Mouse (Mus musculus) testis, adult 2 months (tissue): ENCODE results near the gene Myadml2. TPM values are rescaled to one million over a fixed set of nuclear protein-coding genes. Genes with fewer than 3 reads are reported as not detected.

ENCODE experiments used
- H3K27ac ChIP-seq: fragments of 200-500 bp; 2 replicates; pipeline ENCODE4 v1.5.1; 2012; ENCODE audit warnings: low read depth, low read length; ENCODE audit not compliant: control insufficient read depth, insufficient read depth
- H3K27me3 ChIP-seq: fragments of 200-500 bp; 2 replicates; pipeline ENCODE4 v1.6.1; 2012; ENCODE audit warnings: mild to moderate bottlenecking, low read length, moderate library complexity; ENCODE audit not compliant: control insufficient read depth, insufficient read depth
- H3K36me3 ChIP-seq: fragments of 200-500 bp; 2 replicates; pipeline ENCODE4 v1.6.1; 2012; ENCODE audit warnings: mild to moderate bottlenecking, low read length; ENCODE audit not compliant: control insufficient read depth, insufficient read depth
- H3K4me1 ChIP-seq: fragments of 200-500 bp; 2 replicates; pipeline ENCODE4 v1.6.1; 2012; ENCODE audit warnings: low read length; ENCODE audit not compliant: control insufficient read depth, insufficient read depth
- H3K4me3 ChIP-seq: fragments of 200-500 bp; 2 replicates; pipeline ENCODE4 v1.5.1; 2012; ENCODE audit warnings: low read depth, mild to moderate bottlenecking, low read length, moderate library complexity, mixed read lengths; ENCODE audit not compliant: control insufficient read depth
- CTCF ChIP-seq: fragments of 200-500 bp; IDR thresholded peaks from 2 replicates; pipeline ENCODE4 v1.5.1; 2012; ENCODE audit warnings: low read depth, mild to moderate bottlenecking, inconsistent platforms, low read length, moderate library complexity; ENCODE audit not compliant: control insufficient read depth, insufficient read depth, insufficient replicate concordance
- POLR2A ChIP-seq: fragments of 200-500 bp; IDR thresholded peaks from 2 replicates; pipeline ENCODE4 v1.6.1; 2012; ENCODE audit warnings: low read depth, mild to moderate bottlenecking, inconsistent platforms, low read length, moderate library complexity; ENCODE audit not compliant: control insufficient read depth
- polyA plus RNA-seq: library from polyadenylated mRNA; depleted of rRNA; stranded (reverse); fragments of >200 nt; gene quantifications from 2 replicates; pipeline ENCODE4 v1.2.3, GENCODE M21; 2012

Gene Myadml2
- polyA plus RNA-seq, 1 experiment: not detected

GRCm38 (mm10) chr11:120689365-120689764, 41.4 kb upstream of the Myadml2 start:
- no peak overlapping the region for H3K4me3 ChIP-seq
- H3K4me1 ChIP-seq: no peaks in the 10 kb centered on the region
- H3K27ac ChIP-seq: no peak overlapping the region
- H3K27me3 ChIP-seq: no peaks in the 10 kb centered on the region
- peaks cover 4% of the 10 kb centered on the region; the same call in 1 of the 2 replicates for H3K36me3 ChIP-seq
- no peak for TF ChIP-seq POLR2A
- TF ChIP-seq CTCF: no peak

GRCm38 (mm10) chr11:120686650-120687272, 38.8 kb upstream of the Myadml2 start:
- H3K4me3 ChIP-seq: no peak overlapping the region
- TF ChIP-seq POLR2A: no peak
- peaks cover 4% of the 10 kb centered on the region; the same call in 1 of the 2 replicates for H3K36me3 ChIP-seq
- no peaks in the 10 kb centered on the region for H3K27me3 ChIP-seq
- no peaks in the 10 kb centered on the region for H3K4me1 ChIP-seq
- no peak overlapping the region for H3K27ac ChIP-seq

- TF ChIP-seq CTCF (no peak), POLR2A (no peak)
- Histone ChIP-seq H3K36me3 (peaks cover 4% of the 10 kb centered on the region; the same call in 1 of the 2 replicates), H3K27ac (no peak overlapping the region), H3K4me1 (no peaks in the 10 kb centered on the region), H3K4me3 (no peak overlapping the region), H3K27me3 (no peaks in the 10 kb centered on the region)
These were observed 36.7 kb upstream of the Myadml2 start for GRCm38 (mm10) chr11:120684660-120685059.

GRCm38 (mm10) chr11:120684086-120684485, 36.1 kb upstream of the Myadml2 start:
- Histone ChIP-seq H3K4me3 (no peak overlapping the region), H3K4me1 (no peaks in the 10 kb centered on the region), H3K36me3 (peaks cover 2% of the 10 kb centered on the region; the same call in 1 of the 2 replicates), H3K27ac (no peak overlapping the region), H3K27me3 (no peaks in the 10 kb centered on the region)
- TF ChIP-seq POLR2A: no peak
- no peak for TF ChIP-seq CTCF

GRCm38 (mm10) chr11:120683536-120683935, 35.6 kb upstream of the Myadml2 start:
- Histone ChIP-seq H3K27me3 (no peaks in the 10 kb centered on the region), H3K36me3 (peaks cover 1% of the 10 kb centered on the region; the same call in 1 of the 2 replicates), H3K27ac (no peak overlapping the region), H3K4me1 (no peaks in the 10 kb centered on the region), H3K4me3 (no peak overlapping the region)
- TF ChIP-seq POLR2A: no peak
- TF ChIP-seq CTCF: no peak

- H3K36me3 ChIP-seq: peaks cover 1% of the 10 kb centered on the region; the same call in 1 of the 2 replicates
- H3K27ac ChIP-seq: no peak overlapping the region
- H3K4me3 ChIP-seq: no peak overlapping the region
- TF ChIP-seq CTCF (no peak), POLR2A (no peak)
- no peaks in the 10 kb centered on the region for H3K4me1 ChIP-seq
- no peaks in the 10 kb centered on the region for H3K27me3 ChIP-seq
These were observed 34.7 kb upstream of the Myadml2 start for GRCm38 (mm10) chr11:120682683-120683082.

- Histone ChIP-seq H3K36me3 (no peaks in the 10 kb centered on the region), H3K27me3 (no peaks in the 10 kb centered on the region), H3K4me1 (no peaks in the 10 kb centered on the region), H3K4me3 (no peak overlapping the region), H3K27ac (no peak overlapping the region)
- TF ChIP-seq CTCF (peak; percentile 36; the same call in 1 of the 2 replicates), POLR2A (no peak)
These were observed 32.0 kb upstream of the Myadml2 start for GRCm38 (mm10) chr11:120679909-120680308.
